Mouse (Mus musculus) CH12.LX (cell line): ENCODE measurements at regions not wholly inside any gene's neighbourhood (a gene's known extent, or its start where the extent isn't known, plus 50 kb on each side); places are given as distances from the start of the nearest gene placed in this dataset.

Experiments
- DNase-seq: peaks from one replicate; pipeline ENCODE4 v3.0.0-alpha.2; 2013; ENCODE audit errors: extremely low read depth
- H3K27ac ChIP-seq: 2 replicates; pipeline ENCODE4 v1.5.1; 2012; ENCODE audit warnings: low read depth, mild to moderate bottlenecking, control low read depth, moderate library complexity; ENCODE audit not compliant: insufficient read depth
- H3K27me3 ChIP-seq: replicated peaks from 2 replicates; pipeline ENCODE3; 2012; ENCODE audit warnings: inconsistent platforms
- H3K36me3 ChIP-seq, 2 experiments: replicated peaks in 1 of 2; 2 replicates each; pipeline versions ENCODE3 to v1.6.1; 2012; ENCODE audit warnings: inconsistent platforms in 1 of 2, low read length in 1 of 2, mild to moderate bottlenecking in 1 of 2, mixed read lengths in 1 of 2, moderate library complexity in 1 of 2; ENCODE audit not compliant: control insufficient read depth in 1 of 2, insufficient read depth in 1 of 2
- H3K4me1 ChIP-seq, 2 experiments: 2 replicates each; pipeline ENCODE4 v1.6.1; 2012; ENCODE audit warnings: inconsistent platforms in 1 of 2, moderate library complexity in 1 of 2; ENCODE audit not compliant: insufficient read depth in 2 of 2, control insufficient read depth in 1 of 2
- H3K4me2 ChIP-seq: 2 replicates; pipeline ENCODE4 v1.6.1; 2012; ENCODE audit warnings: low read depth, mild to moderate bottlenecking, control low read depth; ENCODE audit not compliant: poor library complexity, insufficient read depth, severe bottlenecking
- H3K4me3 ChIP-seq, 3 experiments: fragments of 150-350 bp in 1 of 3; sonication (generic) in 1 of 3; replicated peaks in 1 of 3; 2 replicates each; pipeline versions ENCODE3 to v1.5.1; 2011 to 2012; ENCODE audit warnings: low read depth in 2 of 3, low read length in 2 of 3, mild to moderate bottlenecking in 2 of 3, moderate library complexity in 2 of 3, control low read depth in 1 of 3, improper control_type of control experiment in 1 of 3, inconsistent platforms in 1 of 3, mixed read lengths in 1 of 3; ENCODE audit not compliant: poor library complexity in 1 of 3
- H3K79me2 ChIP-seq: replicated peaks from 2 replicates; pipeline ENCODE4 v1.6.1; 2012; ENCODE audit warnings: mild to moderate bottlenecking, moderate library complexity; ENCODE audit not compliant: control insufficient read depth, poor library complexity, insufficient read depth, severe bottlenecking; ENCODE audit errors: extremely low read depth
- H3K9ac ChIP-seq: 2 replicates; pipeline ENCODE4 v1.6.1; 2012; ENCODE audit warnings: low read depth, mild to moderate bottlenecking, control low read depth, moderate library complexity; ENCODE audit not compliant: insufficient read depth
- H3K9me3 ChIP-seq: replicated peaks from 2 replicates; pipeline ENCODE3; 2012; ENCODE audit warnings: low read length, inconsistent platforms, mixed read lengths
- CHD1 ChIP-seq: IDR thresholded peaks from 2 replicates; pipeline ENCODE4 v1.6.1; 2012; ENCODE audit warnings: low read depth, low read length, improper control_type of control experiment, inconsistent platforms
- CHD2 ChIP-seq: IDR thresholded peaks from 2 replicates; pipeline ENCODE4 v1.6.1; 2011; ENCODE audit warnings: low read length, improper control_type of control experiment
- E2F4 ChIP-seq: IDR thresholded peaks from 2 replicates; pipeline ENCODE4 v1.6.1; 2011; ENCODE audit warnings: low read depth, low read length, improper control_type of control experiment; ENCODE audit not compliant: insufficient replicate concordance
- ELF1 ChIP-seq: IDR thresholded peaks from 2 replicates; pipeline ENCODE4 v1.6.1; 2014; ENCODE audit warnings: low read depth, mild to moderate bottlenecking, inconsistent platforms, low read length, improper control_type of control experiment
- HCFC1 ChIP-seq: IDR thresholded peaks from 2 replicates; pipeline ENCODE4 v1.6.1; 2012; ENCODE audit warnings: low read depth, mild to moderate bottlenecking, inconsistent platforms, low read length, improper control_type of control experiment
- MAX ChIP-seq: IDR thresholded peaks from 2 replicates; pipeline ENCODE4 v1.6.1; 2011; ENCODE audit warnings: low read length, improper control_type of control experiment
- MXI1 ChIP-seq: IDR thresholded peaks from 2 replicates; pipeline ENCODE4 v1.6.1; 2011; ENCODE audit warnings: mild to moderate bottlenecking, low read depth, low read length, improper control_type of control experiment
- NELFE ChIP-seq: IDR thresholded peaks from 2 replicates; pipeline ENCODE4 v1.6.1; 2011; ENCODE audit warnings: low read depth, low read length, improper control_type of control experiment
- NRF1 ChIP-seq: IDR thresholded peaks from 2 replicates; pipeline ENCODE4 v1.6.1; 2014; ENCODE audit warnings: low read depth, mild to moderate bottlenecking, inconsistent platforms, low read length, improper control_type of control experiment, moderate library complexity
- POLR2A ChIP-seq: IDR thresholded peaks from 2 replicates; pipeline ENCODE4 v1.6.1; 2011; ENCODE audit warnings: low read depth, mild to moderate bottlenecking, improper control_type of control experiment, low read length
- POLR2AphosphoS2 ChIP-seq: IDR thresholded peaks from 2 replicates; pipeline ENCODE4 v1.6.1; 2011; ENCODE audit warnings: low read depth, low read length, improper control_type of control experiment
- RAD21 ChIP-seq: IDR thresholded peaks from 2 replicates; pipeline ENCODE4 v1.6.1; 2011; ENCODE audit warnings: low read depth, mild to moderate bottlenecking, low read length, improper control_type of control experiment, moderate library complexity
- TCF12 ChIP-seq: IDR thresholded peaks from 2 replicates; pipeline ENCODE4 v1.6.1; 2014; ENCODE audit warnings: low read depth, mild to moderate bottlenecking, inconsistent platforms, low read length, improper control_type of control experiment
- UBTF ChIP-seq: IDR thresholded peaks from 2 replicates; pipeline ENCODE4 v1.6.1; 2012; ENCODE audit warnings: low read depth, mild to moderate bottlenecking, inconsistent platforms, low read length, improper control_type of control experiment, moderate library complexity
- USF1 ChIP-seq: IDR thresholded peaks from 2 replicates; pipeline ENCODE4 v1.6.1; 2014; ENCODE audit warnings: low read depth, mild to moderate bottlenecking, inconsistent platforms, low read length, improper control_type of control experiment
- USF2 ChIP-seq: conservative IDR thresholded peaks from 2 replicates; pipeline ENCODE4 v1.6.1; 2011; ENCODE audit warnings: low read depth, low read length, improper control_type of control experiment
- ZMIZ1 ChIP-seq: IDR thresholded peaks from 2 replicates; pipeline ENCODE4 v1.6.1; 2012; ENCODE audit warnings: low read depth, mild to moderate bottlenecking, inconsistent platforms, low read length, improper control_type of control experiment
- dilution Hi-C: fragments of 300-500 bp; cut with MboI; formaldehyde crosslinking; loops from 2 replicates; pipeline ENCODE4 v1.14.3; 2020; ENCODE audit warnings: low sequenced_read_pairs; ENCODE audit not compliant: extremely low pct_unique_long_range_greater_than_20kb, extremely low pct_ligation_motif_present
- in situ Hi-C: fragments of 300-500 bp; cut with MboI; formaldehyde crosslinking; loops from 3 replicates; pipeline ENCODE4 v1.14.3; 2019; ENCODE audit warnings: low sequenced_read_pairs, low pct_ligation_motif_present, low pct_unique_long_range_greater_than_20kb, mixed read lengths

DNA sequence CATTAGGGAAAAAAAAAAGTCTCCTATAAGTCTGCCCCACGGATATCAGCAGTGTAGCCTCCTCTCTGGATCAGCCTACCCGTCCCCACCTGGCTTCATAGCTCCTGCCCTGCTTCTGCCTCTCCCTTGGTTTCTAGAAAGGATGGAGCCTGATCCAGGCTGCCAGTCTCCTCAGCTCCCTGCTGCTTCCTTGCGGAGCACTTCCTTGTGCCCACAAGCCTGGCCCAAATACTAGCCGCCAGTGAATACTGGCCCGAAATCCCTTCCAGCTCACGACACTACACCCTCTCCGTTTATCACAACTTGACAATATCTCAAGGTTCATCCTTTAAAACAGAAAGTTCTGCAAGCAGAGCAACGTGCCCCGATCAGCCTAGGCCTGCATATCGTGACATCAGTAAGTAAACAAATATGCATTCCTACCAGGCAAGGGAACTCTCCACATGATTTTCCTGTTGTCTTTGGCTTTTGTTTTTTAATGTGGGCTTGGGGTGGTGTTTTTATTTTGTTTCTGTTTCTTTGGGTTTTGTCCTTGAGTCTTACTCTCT, 76.3 kb upstream of the Dapl1 start:
- Histone ChIP-seq H3K36me3 (no peaks in the 10 kb centered on the region), H3K9me3 (peaks cover 71% of the 10 kb centered on the region), H3K4me3 (no peak overlapping the region), H3K27me3 (no peaks in the 10 kb centered on the region)
- TF ChIP-seq ELF1, result no peak
- no peak for TF ChIP-seq CHD2
- TF ChIP-seq CHD1, result no peak
- TF ChIP-seq POLR2A, result no peak
- TF ChIP-seq MXI1, result no peak
- no peak for TF ChIP-seq USF1
- no peak for TF ChIP-seq NRF1
- no peak for TF ChIP-seq RAD21
- TF ChIP-seq POLR2AphosphoS2, result no peak
- no peak for TF ChIP-seq NELFE
- no peak for TF ChIP-seq HCFC1
- no peak for TF ChIP-seq E2F4
- TF ChIP-seq TCF12, result no peak
- TF ChIP-seq ZMIZ1, result no peak
- no peak for TF ChIP-seq MAX
- no peak for TF ChIP-seq USF2
- TF ChIP-seq, all 38 proteins: peak for 0
- no peaks in the 10 kb centered on the region for H3K79me2 ChIP-seq
- dilution Hi-C loops, result no loop called here
- no peak for DNase-seq
- no peak overlapping the region for H3K9ac ChIP-seq
- no peak overlapping the region for H3K27ac ChIP-seq
- in situ Hi-C loops, result no loop called here
- H3K4me1 ChIP-seq, result no peaks in the 10 kb centered on the region
- no peak overlapping the region for H3K4me2 ChIP-seq

DNA sequence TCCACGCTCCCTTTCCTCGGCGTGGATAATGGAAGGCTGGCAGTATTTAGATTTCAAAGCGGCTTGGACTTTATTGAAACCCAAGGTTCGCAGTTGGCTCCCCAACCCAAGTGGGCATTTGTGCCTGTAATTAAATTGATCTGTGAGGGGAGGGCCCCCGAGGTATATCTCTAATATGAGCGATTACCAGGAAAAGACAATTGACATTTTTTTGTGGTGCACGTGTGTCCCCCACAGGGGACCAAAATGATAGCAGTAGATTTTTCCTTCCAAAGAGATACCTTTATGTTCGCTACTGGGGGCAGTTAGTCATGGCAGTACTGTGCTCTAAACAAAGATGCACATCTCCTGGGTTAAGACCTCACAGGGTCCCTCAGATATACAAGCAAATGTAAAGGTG, 69.8 kb upstream of the Dapl1 start:
- Histone ChIP-seq H3K36me3 (no peaks in the 10 kb centered on the region), H3K4me3 (no peak overlapping the region), H3K79me2 (no peaks in the 10 kb centered on the region), H3K9me3 (peaks cover 78% of the 10 kb centered on the region), H3K4me2 (no peak overlapping the region), H3K9ac (no peak overlapping the region), H3K27me3 (no peaks in the 10 kb centered on the region), H3K27ac (no peak overlapping the region), H3K4me1 (no peaks in the 10 kb centered on the region)
- TF ChIP-seq UBTF, result no peak
- DNase-seq, result no peak
- dilution Hi-C loops (no loop called here), in situ Hi-C loops (no loop called here)
